Comparison of ENCODE assay signal across 8 mouse cellular contexts in genomic region chr11:89978353-89978831, GRCm38 (mm10). TPM values are rescaled to one million over a fixed set of nuclear protein-coding genes. Genes with fewer than 3 reads are reported as not detected.
DNase-seq lines count a peak whose midpoint lies in the region; ATAC-seq and TF ChIP-seq lines count a peak whose summit lies in the region.

No protein-coding gene starts in this region.

- H3K27ac ChIP-seq in kidney, adult 2 months (ENCODE audit: insufficient read depth, low read depth, low read length), result peak overlapping the region; percentile 76; the same call in 1 of the 2 replicates
- peak overlapping the region; percentile 54 for H3K27ac ChIP-seq in macrophage
- H3K27ac ChIP-seq in liver, embryonic 12.5 days, result no peak overlapping the region

- H3K9me3 ChIP-seq in liver, embryonic 12.5 days (replicated peaks), result no peaks in the 10 kb centered on the region

- no peak overlapping the region for H3K4me3 ChIP-seq in kidney, adult 2 months (ENCODE audit: insufficient read depth, low read depth, low read length)
- no peak overlapping the region for H3K4me3 ChIP-seq in macrophage (ENCODE audit: inconsistent target)
- H3K4me3 ChIP-seq in liver, embryonic 12.5 days, result no peak overlapping the region

- ATAC-seq in granulocyte monocyte progenitor cell, adult 5-6 weeks (replicated peaks; ENCODE audit: poor library complexity, severe bottlenecking), result 0 out of 2 replicates have a peak, but pooled peaks have one; percentile 14
- no peak for ATAC-seq in liver, embryonic 12.5 days

- no peaks in the 10 kb centered on the region for H3K79me2 ChIP-seq in macrophage (ENCODE audit: inconsistent target)

- H3K4me1 ChIP-seq in kidney, adult 2 months (ENCODE audit: control insufficient read depth, insufficient read depth, low read length), result no peaks in the 10 kb centered on the region; the same call in 1 of the 2 replicates
- peaks cover 5% of the 10 kb centered on the region; the same call in 1 of the 2 replicates for H3K4me1 ChIP-seq in liver, embryonic 12.5 days

- H3K4me2 ChIP-seq in liver, embryonic 12.5 days, result no peak overlapping the region

- 28% methylated on average over 11 of the region's 11 CpGs for WGBS in kidney, adult 2 months
- WGBS in macrophage (ENCODE audit: missing documents), result 64% methylated on average over 11 of the region's 11 CpGs
- 25% methylated on average over 11 of the region's 11 CpGs for WGBS in liver, embryonic 12.5 days (ENCODE audit: insufficient replicate concordance)

- no peak overlapping the region for H3K9ac ChIP-seq in liver, embryonic 12.5 days

- TF ChIP-seq CTCF in kidney, adult 2 months (conservative IDR thresholded peaks at IDR 0.05; ENCODE audit: insufficient read depth, insufficient read length, low read depth, low read length), result no peak

- H3K27me3 ChIP-seq in kidney, adult 2 months (replicated peaks; ENCODE audit: control insufficient read depth, insufficient read depth, low read length), result no peaks in the 10 kb centered on the region
- H3K27me3 ChIP-seq in liver, embryonic 12.5 days (replicated peaks), result no peaks in the 10 kb centered on the region

- TF ChIP-seq POLR2A in kidney, adult 2 months (IDR thresholded peaks at IDR 0.05; ENCODE audit: low read depth, low read length), result no peak

- no peaks in the 10 kb centered on the region for H3K36me3 ChIP-seq in kidney, adult 2 months (ENCODE audit: control insufficient read depth, insufficient read depth, low read length)
- H3K36me3 ChIP-seq in macrophage (ENCODE audit: inconsistent target), result no peaks in the 10 kb centered on the region
- H3K36me3 ChIP-seq in liver, embryonic 12.5 days, result no peaks in the 10 kb centered on the region

- DNase-seq in urinary bladder, postnatal 25 days (ENCODE audit: low spot score), result peak; percentile 34
- no peak for DNase-seq in urinary bladder, postnatal 4 days (ENCODE audit: low spot score in 2 of 2)
- peak; percentile 79 for DNase-seq in kidney, adult 2 months
- DNase-seq in thymus, postnatal 4 days, result no peak
- DNase-seq in left cerebral cortex, adult 8-10 months (ENCODE audit: low spot score in 2 of 2), result no peak

RNA-seq across cellular contexts. Expression of gene Pctp, which starts 24.3 kb away (rescaled TPM):
- total RNA-seq in granulocyte monocyte progenitor cell, adult 5-6 weeks (2014; fragmentation: Nextera tagmentation), result 16.0 and 24.3 TPM in 2 replicates
- 19.0 and 28.8 TPM in 2 replicates for total RNA-seq in granulocyte monocyte progenitor cell, adult 5-6 weeks (2017)
- 8.7 and 12.3 TPM in 2 replicates for polyA plus RNA-seq in kidney, adult 2 months (2012; rRNA removed)
- 1 to 10 TPM in 25 of 26 experiments, under 1 TPM in 1; 0.73 to 8.5 (median 5.3) TPM for total RNA-seq in macrophage (2018; cell fraction: chromatin; rRNA removed)
- total RNA-seq in macrophage (2018; cell fraction: cytosol; rRNA removed), result 10 to 100 TPM; 19.5 to 32.1 (median 26.4) TPM
- total RNA-seq in macrophage (2018; cell fraction: nucleus; rRNA removed), result 10 to 100 TPM in 12 of 26 experiments, 1 to 10 TPM in 14; 2.4 to 19.8 (median 8.2) TPM
- 20.6 to 43.1 TPM (median 33.6 TPM) in 3 replicates for polyA plus RNA-seq in macrophage (2018)
- polyA plus RNA-seq in liver, embryonic 12.5 days (2016; fragmentation: Nextera tagmentation; extraction: Ambion mirVana), result 11.0 and 11.5 TPM in 2 replicates
- total RNA-seq in left cerebral cortex, adult 8-10 months (2022), result 1 to 10 TPM; 1.1 to 2.2 (median 1.5) TPM

RNA-seq across cellular contexts. Expression of gene Tmem100, which starts 51.8 kb away (rescaled TPM):
- 0.79 TPM in 1 of 2 replicates, not detected in the other for total RNA-seq in granulocyte monocyte progenitor cell, adult 5-6 weeks (2014; fragmentation: Nextera tagmentation)
- 0.46 TPM in 1 of 2 replicates, not detected in the other for total RNA-seq in granulocyte monocyte progenitor cell, adult 5-6 weeks (2017)
- polyA plus RNA-seq in kidney, adult 2 months (2012; rRNA removed), result 1.5 and 1.8 TPM in 2 replicates
- total RNA-seq in macrophage (2018; cell fraction: chromatin; rRNA removed), result not detected
- total RNA-seq in macrophage (2018; cell fraction: cytosol; rRNA removed), result under 1 TPM in 9 of 26 experiments, not detected in 17; 0.05 to 0.19 (median 0.10) TPM
- total RNA-seq in macrophage (2018; cell fraction: nucleus; rRNA removed), result under 1 TPM in 1 of 26 experiments, not detected in 25; 0.42 TPM
- not detected in 3 replicates for polyA plus RNA-seq in macrophage (2018)
- 0.43 and 0.55 TPM in 2 replicates for polyA plus RNA-seq in liver, embryonic 12.5 days (2016; fragmentation: Nextera tagmentation; extraction: Ambion mirVana)
- total RNA-seq in left cerebral cortex, adult 8-10 months (2022), result 10 to 100 TPM; 10.9 to 15.8 (median 12.7) TPM

Comparison
In these comparisons a context has a peak if more than half of its experiments do, and no peak if none do; other contexts are left out.
1. DNase-seq: peak in urinary bladder, postnatal 25 days (single experiment) and kidney, adult 2 months (single experiment); none in urinary bladder, postnatal 4 days (0 of 2), thymus, postnatal 4 days (single experiment) and left cerebral cortex, adult 8-10 months (0 of 2).